Mouse (Mus musculus) left cerebral cortex, adult 2 months (tissue): Measurements from ENCODE around the gene Hoxb1. TPM values are rescaled to one million over a fixed set of nuclear protein-coding genes. Genes with fewer than 3 reads are reported as not detected.

ENCODE experiments used
- DNase-seq, 2 experiments: peaks; one replicate each; pipeline ENCODE4 v3.0.0; 2021 to 2022; ENCODE audit warnings: low spot score in 2 of 2, mixed read lengths in 1 of 2; ENCODE audit errors: extremely low spot score in 1 of 2
- H3K27ac ChIP-seq: fragments of 200-600 bp; 2 replicates; pipeline ENCODE4 v1.8.1; 2022
- H3K4me3 ChIP-seq: fragments of 200-600 bp; 2 replicates; pipeline ENCODE4 v1.8.1; 2022
- CTCF ChIP-seq: fragments of 200-600 bp; IDR thresholded peaks from 2 replicates; pipeline ENCODE4 v1.8.1; 2022; ENCODE audit warnings: antibody characterized with exemption, mild to moderate bottlenecking, moderate library complexity
- intact Hi-C: fragments of 180-260 bp; cut with DNase I; formaldehyde crosslinking; loops from one replicate; pipeline ENCODE4 v1.15.1; 2025
- total RNA-seq, 2 experiments: library from RNA; stranded (reverse); gene quantifications; 2 replicates each; pipeline ENCODE4 v1.2.3; 2021

Gene Hoxb1
- total RNA-seq, 2 experiments from 2014 or later: not detected

DNA sequence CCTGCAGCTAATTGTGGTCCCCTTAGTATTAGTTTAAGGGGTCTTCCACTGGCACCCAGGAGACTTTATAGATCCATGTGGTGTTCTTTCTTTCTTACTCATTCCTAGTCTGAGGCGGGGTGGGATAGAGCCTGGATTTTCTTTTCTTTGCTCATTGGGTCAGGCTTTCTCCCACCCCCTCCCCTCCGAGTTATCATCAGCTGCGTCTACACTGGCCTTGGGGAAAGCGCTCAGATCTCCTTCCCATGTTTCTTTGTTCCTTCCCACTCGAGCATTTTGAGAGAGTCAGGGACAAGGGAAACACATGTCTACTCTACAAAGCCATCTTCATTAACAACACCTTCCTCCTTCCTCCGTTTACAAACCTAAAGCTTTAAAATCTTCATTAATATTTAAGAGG, 28.5 kb upstream of the Hoxb1 start:
- intact Hi-C loops: no loop called here
- H3K4me3 ChIP-seq: no peak overlapping the region
- DNase-seq: no peak
- TF ChIP-seq CTCF: no peak
- no peak overlapping the region for H3K27ac ChIP-seq

DNA sequence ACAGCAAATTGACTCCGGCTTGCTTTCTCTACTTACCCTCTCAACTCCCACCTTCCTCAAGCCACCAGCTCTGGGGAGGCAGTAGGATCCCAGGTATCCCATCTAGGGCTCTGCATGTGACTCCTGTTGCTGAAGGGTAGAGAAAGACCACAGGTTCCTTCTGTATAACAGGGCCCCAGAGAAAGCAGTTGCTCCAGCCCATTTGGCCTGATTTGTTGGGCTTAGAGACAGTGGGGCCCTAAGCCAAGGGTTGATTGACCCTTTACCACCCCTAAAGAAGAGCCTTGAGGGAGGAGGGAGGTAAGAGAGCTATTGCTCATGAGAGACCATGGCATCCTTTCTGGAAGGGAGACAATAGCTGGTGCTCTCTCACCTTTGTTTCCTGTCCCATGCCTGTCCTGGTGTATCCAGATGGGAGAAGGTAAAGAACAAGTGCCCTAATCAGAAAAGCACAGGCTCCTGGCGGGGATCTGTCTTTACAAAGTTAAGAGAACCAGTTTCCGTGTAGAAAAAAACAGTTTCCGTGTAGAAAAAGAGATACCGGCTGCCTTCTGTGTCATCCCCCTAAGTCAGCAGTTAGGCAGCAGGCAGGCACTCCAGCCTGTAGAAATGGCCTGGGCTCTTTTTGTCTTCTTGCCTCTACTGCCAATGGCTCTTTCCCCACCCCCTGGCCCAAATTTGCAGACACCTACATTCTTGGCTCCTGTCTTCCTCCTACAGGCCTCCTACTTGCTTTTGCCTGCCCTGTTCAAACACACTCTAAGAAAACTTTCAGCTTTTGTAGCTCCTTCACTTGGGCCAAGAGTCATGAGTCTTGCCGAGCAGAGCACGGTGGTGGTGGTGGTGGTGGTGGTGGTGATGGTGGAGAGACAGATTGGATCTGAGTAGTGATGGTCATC, 26.3 kb upstream of the Hoxb1 start:
- Histone ChIP-seq H3K4me3 (no peak overlapping the region), H3K27ac (no peak overlapping the region)
- DNase-seq: no peak
- intact Hi-C loops: no loop called here
- no peak for TF ChIP-seq CTCF

DNA sequence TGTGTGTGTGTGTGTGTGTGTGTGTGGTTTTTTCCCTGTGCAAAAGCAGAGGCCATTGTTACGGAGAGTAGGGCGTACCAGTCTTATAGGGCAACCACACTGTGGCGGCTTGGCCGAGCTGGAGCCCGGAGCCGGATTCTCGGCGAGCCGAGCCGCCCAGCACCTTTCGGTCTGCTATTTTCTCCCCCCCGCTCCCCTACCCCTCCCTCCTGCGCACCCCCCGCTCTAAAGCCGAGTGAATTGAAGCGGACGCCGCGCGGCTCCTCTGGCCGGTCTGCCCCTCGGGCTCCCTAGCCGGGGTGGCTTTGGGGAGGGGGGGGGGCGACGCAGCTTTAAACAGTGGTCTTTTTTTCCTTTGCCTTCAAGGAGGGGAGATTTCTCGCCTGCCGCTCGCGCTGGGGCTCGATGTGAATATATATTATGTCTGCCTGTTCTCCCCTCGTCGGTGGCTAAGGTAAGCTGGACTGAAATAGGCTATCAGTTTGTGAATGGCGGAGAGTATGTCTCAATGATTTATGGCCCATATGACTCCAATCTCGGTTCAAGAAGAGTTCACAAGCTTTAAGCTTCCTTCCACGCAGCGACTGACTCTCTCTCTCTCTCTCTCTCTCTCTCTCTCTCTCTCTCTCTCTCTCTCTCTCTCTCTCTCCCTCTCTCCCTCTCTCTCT, 24.7 kb upstream of the Hoxb1 start:
- intact Hi-C loops: no loop called here
- TF ChIP-seq CTCF: no peak
- H3K27ac ChIP-seq: no peak overlapping the region
- DNase-seq: no peak
- no peak overlapping the region for H3K4me3 ChIP-seq

GRCm38 (mm10) chr11:96341701-96342575, 23.6 kb upstream of the Hoxb1 start:
- H3K27ac ChIP-seq: no peak overlapping the region
- no peak overlapping the region for H3K4me3 ChIP-seq
- intact Hi-C loops: no loop called here
- no peak for DNase-seq
- TF ChIP-seq CTCF: no peak

- Histone ChIP-seq H3K27ac (no peak overlapping the region), H3K4me3 (no peak overlapping the region)
- no peak for TF ChIP-seq CTCF
- no peak for DNase-seq
- intact Hi-C loops: no loop called here
Measured at GRCm38 (mm10) chr11:96342576-96342930, 23.0 kb upstream of the Hoxb1 start.

DNA sequence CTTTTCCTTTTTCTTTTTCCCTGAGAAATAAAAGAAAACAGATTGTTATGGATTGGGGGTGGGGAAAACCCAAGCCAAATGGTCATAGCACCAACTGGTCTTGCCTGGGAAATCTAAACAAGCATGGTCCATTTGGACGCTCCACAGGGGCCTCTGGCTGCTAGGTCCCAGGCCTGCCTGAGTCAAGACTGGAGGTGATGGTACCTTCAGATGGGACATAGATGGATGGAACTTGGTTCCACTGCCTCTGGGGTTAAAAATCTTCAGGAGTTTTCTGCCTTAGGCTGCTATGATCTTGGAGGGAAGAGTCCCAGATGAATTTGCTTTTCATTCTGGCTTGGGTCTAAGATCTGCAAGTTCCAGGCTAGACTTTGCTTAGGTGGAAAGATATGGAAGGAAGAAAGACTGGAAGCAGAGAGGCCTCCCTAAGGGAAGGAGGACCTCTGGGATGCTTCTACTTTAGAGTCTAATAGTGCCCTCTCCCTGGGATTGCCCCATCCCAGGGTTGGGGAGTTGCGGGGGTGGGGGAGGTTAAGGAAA, 22.3 kb upstream of the Hoxb1 start:
- intact Hi-C loops: no loop called here
- DNase-seq: no peak
- Histone ChIP-seq H3K4me3 (no peak overlapping the region), H3K27ac (no peak overlapping the region)
- TF ChIP-seq CTCF: no peak

GRCm38 (mm10) chr11:96344061-96344877, 21.3 kb upstream of the Hoxb1 start:
- DNase-seq: no peak
- Histone ChIP-seq H3K27ac (no peak overlapping the region), H3K4me3 (no peak overlapping the region)
- no peak for TF ChIP-seq CTCF
- intact Hi-C loops: no loop called here

DNA sequence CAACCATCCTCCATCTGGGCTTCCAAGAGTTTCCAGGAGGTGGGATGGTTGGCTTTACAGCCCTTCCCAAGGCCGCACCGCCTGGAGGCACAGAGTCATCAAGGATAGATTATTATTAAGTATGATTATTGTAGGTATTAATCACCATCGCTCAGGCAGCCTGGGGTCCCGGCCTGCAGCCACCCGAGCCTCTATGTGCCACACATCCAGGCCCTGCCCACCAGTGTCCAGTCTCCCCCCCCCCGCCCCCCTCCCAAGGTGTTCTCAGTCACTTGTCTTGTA, 20.7 kb upstream of the Hoxb1 start:
- TF ChIP-seq CTCF: no peak
- no peak overlapping the region for H3K27ac ChIP-seq
- intact Hi-C loops: no loop called here
- no peak overlapping the region for H3K4me3 ChIP-seq
- DNase-seq: no peak

GRCm38 (mm10) chr11:96345220-96345892, 20.2 kb upstream of the Hoxb1 start:
- intact Hi-C loops: no loop called here
- Histone ChIP-seq H3K4me3 (no peak overlapping the region), H3K27ac (no peak overlapping the region)
- no peak for TF ChIP-seq CTCF
- DNase-seq: no peak

- intact Hi-C loops: no loop called here
- no peak overlapping the region for H3K4me3 ChIP-seq
Measured at GRCm38 (mm10) chr11:96345893-96346806, 19.4 kb upstream of the Hoxb1 start.

More at GRCm38 (mm10) chr11:96345893-96346806, 19.4 kb upstream of the Hoxb1 start:
- no peak overlapping the region for H3K27ac ChIP-seq
- TF ChIP-seq CTCF: no peak
- DNase-seq: no peak
